Mouse (Mus musculus) midbrain, embryonic 15.5 days (tissue): ENCODE data around the gene Sipa1l2. TPM values are rescaled to one million over a fixed set of nuclear protein-coding genes. Genes with fewer than 3 reads are reported as not detected.

Experiments used
- ATAC-seq: fragments of 200-750 bp; cut with Nextera tagmentation; replicated peaks from 2 replicates; pipeline ENCODE4 v1.8.0; 2017; ENCODE audit warnings: moderate TSS enrichment
- H3K27ac ChIP-seq: fragments of 300-500 bp; sonication (generic); 2 replicates; pipeline ENCODE4 v1.5.1; 2015; ENCODE audit warnings: mild to moderate bottlenecking, inconsistent platforms
- H3K27me3 ChIP-seq: fragments of 300-500 bp; sonication (generic); replicated peaks from 2 replicates; pipeline ENCODE4 v1.6.1; 2015; ENCODE audit warnings: inconsistent platforms
- H3K36me3 ChIP-seq: fragments of 300-500 bp; sonication (generic); replicated peaks from 2 replicates; pipeline ENCODE4 v1.6.1; 2015; ENCODE audit warnings: inconsistent platforms
- H3K4me1 ChIP-seq: fragments of 300-500 bp; sonication (generic); 2 replicates; pipeline ENCODE4 v1.6.1; 2015; ENCODE audit warnings: inconsistent platforms
- H3K4me2 ChIP-seq: fragments of 300-500 bp; sonication (generic); 2 replicates; pipeline ENCODE4 v1.6.1; 2015; ENCODE audit warnings: inconsistent platforms, mild to moderate bottlenecking, moderate library complexity
- H3K4me3 ChIP-seq: fragments of 300-500 bp; sonication (generic); 2 replicates; pipeline ENCODE4 v1.5.1; 2015; ENCODE audit warnings: mild to moderate bottlenecking, inconsistent platforms
- H3K9ac ChIP-seq: fragments of 300-500 bp; sonication (generic); 2 replicates; pipeline ENCODE4 v1.6.1; 2015; ENCODE audit warnings: mild to moderate bottlenecking, inconsistent platforms
- H3K9me3 ChIP-seq: fragments of 300-500 bp; sonication (generic); 2 replicates; pipeline ENCODE4 v1.6.1; 2016; ENCODE audit warnings: inconsistent platforms
- WGBS: fragments of 180-500 bp; shearing (Covaris S2); methylation state at CpG from one replicate; pipeline ENCODE4 v1.1.7; 2015; ENCODE audit warnings: mixed read lengths; 5-methylcytosine and 5-hydroxymethylcytosine counted together
- polyA plus RNA-seq: library from polyadenylated mRNA; unstranded; fragments of >200 nt; fragmentation: Nextera tagmentation; extraction: Ambion mirVana; gene quantifications from 2 replicates; pipeline ENCODE4 v1.2.1, GENCODE M21; 2015

Sipa1l2 gene
- polyA plus RNA-seq, 1 experiment from 2014 or later, result 28.7 TPM

DNA sequence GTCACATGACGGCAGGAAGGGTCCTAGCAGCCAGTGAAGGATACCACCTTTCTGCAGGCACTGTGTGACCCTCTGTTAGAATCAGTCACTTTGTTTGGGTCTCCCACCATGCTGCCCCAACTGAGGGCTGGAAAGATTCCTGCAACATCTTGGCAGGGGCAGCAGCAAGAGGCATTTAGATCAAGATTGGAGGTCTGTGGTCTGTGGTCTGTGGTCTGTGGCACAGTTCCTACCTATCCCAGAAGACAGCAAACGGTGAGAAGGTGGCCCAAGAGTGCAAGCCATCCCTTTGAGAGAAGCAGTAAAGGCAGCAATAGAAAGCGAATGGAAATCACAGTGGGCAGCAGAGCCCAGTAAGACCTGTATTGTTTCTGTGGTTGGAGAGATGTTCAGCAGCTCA lies 191.9 kb downstream of the Sipa1l2 start:
- no peak for ATAC-seq
- peaks cover 11% of the 10 kb centered on the region for H3K4me1 ChIP-seq
- no peak overlapping the region for H3K4me2 ChIP-seq
- WGBS, result 92% methylated on average over 3 of the region's 3 CpGs
- no peak overlapping the region for H3K9ac ChIP-seq
- H3K27me3 ChIP-seq, result 0 out of 2 replicates have a peak, but pooled peaks cover 5% of the 10 kb centered on the region
- H3K9me3 ChIP-seq, result no peaks in the 10 kb centered on the region
- H3K4me3 ChIP-seq, result no peak overlapping the region
- H3K36me3 ChIP-seq, result no peaks in the 10 kb centered on the region
- H3K27ac ChIP-seq, result no peak overlapping the region

DNA sequence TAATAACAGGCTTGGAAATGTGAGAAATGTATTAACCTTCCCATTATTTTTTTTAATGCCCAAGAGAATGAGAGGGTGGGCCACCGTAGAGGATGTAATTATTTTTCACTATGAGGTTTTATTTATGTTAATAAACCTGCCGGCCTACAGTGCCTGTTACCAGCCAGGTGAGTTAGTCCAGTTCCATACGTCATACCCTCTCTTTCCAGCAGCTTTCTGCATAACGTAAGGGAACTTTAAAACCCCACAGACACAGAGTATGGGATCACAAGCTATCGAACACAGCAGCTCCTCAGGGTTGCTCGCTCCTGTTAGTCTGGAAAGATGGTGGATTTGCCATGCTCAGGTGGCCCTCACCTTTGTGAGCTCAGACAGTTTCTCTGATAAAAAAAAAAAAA lies 193.2 kb downstream of the Sipa1l2 start:
- peak; percentile 34; the same call in 1 of the 2 replicates for ATAC-seq

DNA sequence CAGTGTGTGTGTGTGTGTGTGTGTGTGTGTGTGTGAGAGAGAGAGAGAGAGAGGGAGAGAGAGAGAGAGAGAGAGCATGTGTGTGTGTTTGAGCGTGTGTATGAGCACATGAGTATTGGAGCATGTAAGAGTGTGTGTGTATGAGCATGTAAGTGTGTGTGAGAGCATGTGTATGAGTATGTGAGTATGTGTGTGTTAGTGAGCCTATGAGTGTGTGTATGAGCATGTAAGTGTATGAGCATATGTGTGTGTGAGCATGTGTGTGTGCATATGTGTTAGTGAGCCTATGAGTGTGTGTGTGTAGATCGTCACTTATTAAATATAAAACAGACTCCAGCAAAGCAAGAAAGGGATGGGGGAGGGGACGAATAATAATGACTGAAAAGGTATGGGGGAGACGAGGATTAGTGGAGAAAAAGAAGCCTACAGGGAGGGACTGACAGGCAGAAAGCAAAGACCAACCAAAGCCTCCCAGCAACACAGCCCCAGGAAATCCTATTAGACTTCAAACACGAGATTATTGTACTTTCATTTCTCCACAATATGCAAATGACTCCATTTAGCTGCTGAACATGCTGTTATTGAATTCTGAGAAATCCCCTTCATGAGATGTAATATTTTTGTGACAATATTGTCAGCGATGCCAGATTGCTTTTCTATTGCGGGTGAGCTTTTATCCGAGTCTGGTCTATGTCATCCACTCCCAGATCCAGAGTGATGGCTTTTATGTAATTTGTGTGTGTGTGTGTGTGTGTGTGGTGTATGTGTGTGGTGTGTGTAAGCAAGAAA lies 193.8 kb downstream of the Sipa1l2 start:
- WGBS, result 23% methylated on average over 8 of the region's 8 CpGs
- peak overlapping the region; percentile 21; the same call in 1 of the 2 replicates for H3K4me2 ChIP-seq
- H3K9ac ChIP-seq, result no peak overlapping the region
- H3K27me3 ChIP-seq, result no peaks in the 10 kb centered on the region
- H3K27ac ChIP-seq, result peak overlapping the region; percentile 68
- peaks cover 11% of the 10 kb centered on the region for H3K4me1 ChIP-seq
- H3K9me3 ChIP-seq, result no peaks in the 10 kb centered on the region
- no peaks in the 10 kb centered on the region for H3K36me3 ChIP-seq
- H3K4me3 ChIP-seq, result no peak overlapping the region
- peak; percentile 79 for ATAC-seq

More for the DNA sequence above, 193.2 kb downstream of the Sipa1l2 start:
- peaks cover 11% of the 10 kb centered on the region for H3K4me1 ChIP-seq
- WGBS, result 41% methylated on average over 6 of the region's 6 CpGs
- no peaks in the 10 kb centered on the region for H3K36me3 ChIP-seq
- H3K9ac ChIP-seq, result no peak overlapping the region
- H3K27ac ChIP-seq, result peak overlapping the region; percentile 68
- H3K4me2 ChIP-seq, result peak overlapping the region; percentile 21; the same call in 1 of the 2 replicates
- no peak overlapping the region for H3K4me3 ChIP-seq
- H3K9me3 ChIP-seq, result no peaks in the 10 kb centered on the region
- no peaks in the 10 kb centered on the region for H3K27me3 ChIP-seq

DNA sequence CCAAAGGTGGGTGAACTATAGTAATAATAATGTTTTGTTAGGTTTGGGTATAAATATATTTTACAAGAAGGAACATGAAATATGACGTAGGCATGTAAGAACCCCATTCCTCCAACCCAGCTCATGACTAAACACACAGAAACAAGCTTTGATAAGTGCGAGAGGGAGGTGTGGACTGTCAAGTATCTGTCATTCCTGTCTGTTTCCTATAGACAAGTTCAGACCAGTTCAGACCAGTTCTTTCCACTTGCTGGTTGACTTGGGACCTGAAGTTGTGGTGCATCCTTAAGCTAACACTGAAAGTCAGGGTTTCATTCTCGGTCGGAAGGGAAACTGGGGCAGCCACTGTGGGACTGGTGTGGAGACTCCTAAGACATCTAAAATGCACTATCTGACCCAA lies 197.0 kb downstream of the Sipa1l2 start:
- Histone ChIP-seq H3K36me3 (no peaks in the 10 kb centered on the region), H3K27me3 (no peaks in the 10 kb centered on the region), H3K4me2 (no peak overlapping the region), H3K27ac (no peak overlapping the region), H3K4me3 (no peak overlapping the region), H3K9ac (no peak overlapping the region), H3K9me3 (no peaks in the 10 kb centered on the region), H3K4me1 (peaks cover 22% of the 10 kb centered on the region)
- 97% methylated on average over 4 of the region's 4 CpGs for WGBS
- ATAC-seq, result no peak

DNA sequence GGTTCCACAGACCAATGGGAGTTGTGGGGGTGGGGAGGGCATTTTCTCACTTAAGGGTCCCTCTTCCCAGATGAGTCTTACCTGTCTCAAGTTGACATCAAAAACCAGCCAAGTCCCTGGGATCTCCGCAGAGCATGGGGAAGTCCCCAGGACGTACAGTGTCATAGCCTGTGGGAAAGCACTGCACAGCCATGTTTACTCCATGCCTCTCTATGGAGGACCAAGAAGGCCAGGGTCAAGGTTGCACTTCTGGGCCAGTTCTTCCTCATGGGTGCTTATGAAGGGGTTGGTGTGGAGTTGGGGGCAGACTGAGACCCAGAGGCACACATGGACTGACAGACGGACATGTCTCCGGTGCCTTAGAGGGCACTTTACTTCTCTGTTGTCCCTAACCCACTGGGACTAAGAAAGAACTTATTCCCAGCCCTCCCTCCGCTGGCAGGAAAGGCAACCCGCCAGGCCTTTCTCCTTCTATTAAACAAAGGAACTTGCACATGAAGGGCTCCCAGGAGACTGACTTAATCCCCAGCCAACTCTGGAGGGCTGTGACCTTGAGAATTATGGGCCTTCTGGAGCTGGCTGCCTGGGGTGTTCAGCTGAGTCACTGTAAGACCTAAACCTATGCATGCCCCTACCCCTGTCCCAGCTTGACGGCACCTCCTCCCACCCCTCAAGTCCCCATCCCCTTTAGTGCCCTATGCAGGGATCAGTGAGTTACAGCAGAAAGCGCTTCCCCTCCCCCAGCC lies 199.9 kb downstream of the Sipa1l2 start:
- Histone ChIP-seq H3K4me1 (peaks cover 11% of the 10 kb centered on the region), H3K36me3 (no peaks in the 10 kb centered on the region), H3K9ac (no peak overlapping the region), H3K4me3 (no peak overlapping the region), H3K27ac (no peak overlapping the region), H3K27me3 (peaks cover 5% of the 10 kb centered on the region; the same call in 1 of the 2 replicates), H3K4me2 (no peak overlapping the region), H3K9me3 (no peaks in the 10 kb centered on the region)
- 27% methylated on average over 8 of the region's 8 CpGs for WGBS
- ATAC-seq, result no peak

DNA sequence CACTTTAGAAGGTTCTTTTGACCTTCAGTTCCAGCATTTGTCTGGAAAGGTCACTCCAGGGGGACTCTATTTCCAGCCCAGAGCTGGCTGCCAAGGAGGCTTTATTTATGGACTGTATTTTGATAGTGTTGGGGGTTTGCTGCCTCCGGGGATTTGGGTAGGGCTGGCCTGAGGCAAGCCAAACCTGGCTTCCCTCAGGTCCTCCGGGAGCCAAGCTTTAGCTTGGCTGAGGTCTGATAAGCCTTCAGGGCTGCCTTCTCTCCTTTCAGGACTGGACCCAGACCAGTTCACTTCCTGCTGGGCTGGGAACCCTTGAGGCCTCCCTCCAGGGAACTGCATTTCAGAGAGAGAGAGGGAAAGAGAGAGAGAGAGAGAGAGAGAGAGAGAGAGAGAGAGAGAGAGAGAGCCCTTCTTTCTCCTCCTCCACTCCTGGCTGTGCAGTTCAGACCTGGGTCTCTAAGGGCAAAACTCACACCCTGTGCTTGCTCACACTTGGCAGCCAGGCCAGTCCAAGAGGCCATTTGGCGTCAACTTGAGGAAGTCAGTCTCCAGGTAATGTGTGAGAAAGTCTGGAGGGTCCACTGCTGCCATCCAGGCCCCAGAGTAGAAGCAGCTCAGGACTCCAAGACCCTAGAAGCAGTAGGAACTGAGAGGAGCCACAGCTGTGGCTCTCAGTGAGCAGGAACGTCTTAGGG lies 201.1 kb downstream of the Sipa1l2 start:
- no peaks in the 10 kb centered on the region for H3K36me3 ChIP-seq
- H3K9me3 ChIP-seq, result no peaks in the 10 kb centered on the region
- 65% methylated on average over 4 of the region's 4 CpGs for WGBS
- no peak overlapping the region for H3K4me2 ChIP-seq
- H3K27ac ChIP-seq, result no peak overlapping the region
- no peak overlapping the region for H3K4me3 ChIP-seq
- peaks cover 5% of the 10 kb centered on the region; the same call in 1 of the 2 replicates for H3K27me3 ChIP-seq
- H3K4me1 ChIP-seq, result peaks cover 11% of the 10 kb centered on the region
- no peak for ATAC-seq
- no peak overlapping the region for H3K9ac ChIP-seq

Other genes starting within 250 kb of the Sipa1l2 start
- gene Map10, start 100.0 kb upstream of the Sipa1l2 start, polyA plus RNA-seq, result 8.9 and 9.3 TPM in 2 replicates
- gene Ntpcr, start 160.2 kb upstream of the Sipa1l2 start, polyA plus RNA-seq, result 29.8 and 30.8 TPM in 2 replicates